14 mouse cellular contexts compared by ENCODE assay signal in genomic region chr12:33030066-33030465, GRCm38 (mm10).
DNase-seq lines count a peak whose midpoint lies in the region; ATAC-seq and TF ChIP-seq lines count a peak whose summit lies in the region.
"Had no signal": no experiment of that assay in that cellular context is flagged by ENCODE, and none has a peak within 500 bp of the region (broad histone marks: within the 10 kb centered on the region; RNA-seq: fewer than 3 reads in every experiment).

No protein-coding gene starts in this region.

- H3K36me3 ChIP-seq in hindbrain, postnatal 0 days (ENCODE audit: insufficient read depth, low read length): no peaks in the 10 kb centered on the region
- H3K36me3 ChIP-seq in hindbrain, embryonic 16.5 days (ENCODE audit: control insufficient read depth, insufficient read depth, low read length): no peaks in the 10 kb centered on the region
- H3K36me3 ChIP-seq: stomach, embryonic 15.5 days had no signal

- H3K4me1 ChIP-seq in hindbrain, postnatal 0 days (ENCODE audit: insufficient read depth, low read length): peaks cover 5% of the 10 kb centered on the region
- H3K4me1 ChIP-seq in hindbrain, embryonic 16.5 days (ENCODE audit: control insufficient read depth, insufficient read depth, low read depth, low read length): peaks cover 21% of the 10 kb centered on the region

- 34% methylated on average over 13 of the region's 13 CpGs for WGBS in hindbrain, postnatal 0 days
- 35% methylated on average over 13 of the region's 13 CpGs for WGBS in hindbrain, embryonic 16.5 days

- H3K27me3 ChIP-seq in hindbrain, postnatal 0 days (ENCODE audit: insufficient read depth, low read length): no peaks in the 10 kb centered on the region
- H3K27me3 ChIP-seq in hindbrain, embryonic 16.5 days (replicated peaks; ENCODE audit: control insufficient read depth, insufficient read depth, low read length): no peaks in the 10 kb centered on the region; the same call in 1 of the 2 replicates
- H3K27me3 ChIP-seq: CH12.LX; stomach, embryonic 15.5 days had no signal

- no peak overlapping the region for H3K9ac ChIP-seq in hindbrain, postnatal 0 days (replicated peaks; ENCODE audit: low read length)
- H3K9ac ChIP-seq in hindbrain, embryonic 16.5 days (ENCODE audit: low read depth, low read length): no peak overlapping the region
- H3K9ac ChIP-seq: liver, postnatal 0 days; stomach, embryonic 15.5 days had no signal

- H3K27ac ChIP-seq in hindbrain, postnatal 0 days: no peak overlapping the region
- H3K27ac ChIP-seq in hindbrain, embryonic 16.5 days (ENCODE audit: low read depth, low read length): no peak overlapping the region
- H3K27ac ChIP-seq: stomach, embryonic 15.5 days had no signal

- H3K4me3 ChIP-seq in hindbrain, postnatal 0 days (ENCODE audit: low read length): no peak overlapping the region
- no peak overlapping the region for H3K4me3 ChIP-seq in hindbrain, embryonic 16.5 days (ENCODE audit: low read length)
- H3K4me3 ChIP-seq: stomach, embryonic 15.5 days had no signal

- no peak for ATAC-seq in hindbrain, postnatal 0 days
- ATAC-seq in hindbrain, embryonic 16.5 days: no peak
- ATAC-seq: intestine, postnatal 0 days; liver, postnatal 0 days had no signal

- DNase-seq in hindbrain, postnatal 0 days (ENCODE audit: low spot score): peak; percentile 55
- peak; percentile 56 for DNase-seq in adrenal gland, adult 8-10 months
- peak; percentile 56 to 71 for DNase-seq in adrenal gland, postnatal 36 days
- peak; percentile 39 for DNase-seq in neural tube, embryonic 10.5 days (ENCODE audit: extremely low spot score, low spot score)
- no peak for DNase-seq in cerebellum, postnatal 4 days (ENCODE audit: low spot score in 2 of 2)
- DNase-seq in layer of hippocampus, adult 9-11 months: no peak
- DNase-seq: cerebellum, postnatal 25 days; heart, postnatal 10 days; liver, postnatal 0 days; right cerebral cortex, postnatal 4 days had no signal

- no peak overlapping the region for H3K4me2 ChIP-seq in hindbrain, postnatal 0 days (ENCODE audit: low read depth, low read length)
- no peak overlapping the region for H3K4me2 ChIP-seq in hindbrain, embryonic 16.5 days (ENCODE audit: low read length)
- H3K4me2 ChIP-seq: stomach, embryonic 15.5 days had no signal

- TF ChIP-seq CTCF in hindbrain, postnatal 0 days (IDR thresholded peaks at IDR 0.05; ENCODE audit: low read depth): no peak

- no peaks in the 10 kb centered on the region for H3K9me3 ChIP-seq in hindbrain, postnatal 0 days (ENCODE audit: low read length)
- no peaks in the 10 kb centered on the region for H3K9me3 ChIP-seq in hindbrain, embryonic 16.5 days (ENCODE audit: control insufficient read depth, low read length)
- H3K9me3 ChIP-seq: stomach, embryonic 15.5 days had no signal

Comparison
In these comparisons a context has a peak if more than half of its experiments do, and no peak if none do; other contexts are left out.
1. DNase-seq: peak in hindbrain, postnatal 0 days (single experiment), adrenal gland, adult 8-10 months (single experiment), adrenal gland, postnatal 36 days (2 of 2) and neural tube, embryonic 10.5 days (single experiment); none in cerebellum, postnatal 4 days (0 of 2) and layer of hippocampus, adult 9-11 months (single experiment).